Mouse (Mus musculus) liver, postnatal 0 days (tissue): ENCODE measurements around the gene Xrn1.
A peak's percentile ranks its signal among the peaks of the same experiment; 100 is the strongest.

Experiments
- CTCF ChIP-seq: sonication (generic); IDR thresholded peaks from 2 replicates; pipeline ENCODE4 v1.5.1; 2016; ENCODE audit warnings: antibody characterized with exemption, low read depth
- EP300 ChIP-seq: IDR thresholded peaks from 2 replicates; pipeline ENCODE4 v1.6.1; 2016; ENCODE audit warnings: antibody characterized with exemption, low read depth, mild to moderate bottlenecking

DNA sequence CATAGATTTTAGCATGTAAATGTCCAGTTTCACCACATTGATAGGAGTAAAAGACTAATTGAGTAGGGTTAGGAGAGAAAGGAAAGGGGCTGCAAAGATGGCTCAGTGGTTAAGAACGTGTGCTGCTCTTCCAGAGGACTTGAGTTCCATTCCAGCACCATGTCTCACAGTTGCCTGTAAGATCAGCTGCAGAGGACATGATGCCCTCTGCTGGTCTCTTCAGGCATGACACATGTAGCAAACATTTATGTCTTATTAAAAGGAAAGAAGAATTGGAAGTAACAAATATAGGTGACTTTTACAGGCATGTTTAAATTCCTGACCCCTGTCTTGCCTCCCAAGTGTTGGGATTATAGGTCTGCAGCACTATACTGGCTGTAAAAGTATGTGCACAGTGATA, 74.3 kb downstream of the Xrn1 start:
- TF ChIP-seq CTCF (peak; percentile 76), EP300 (no peak)
